Mouse (Mus musculus) forebrain, embryonic 10.5 days (tissue): ENCODE data around the gene Gm49387. TPM values are rescaled to one million over a fixed set of nuclear protein-coding genes. Genes with fewer than 3 reads are reported as not detected.

ENCODE experiments used
- DNase-seq: peaks from one replicate; pipeline ENCODE4 v3.0.0-alpha.2; 2017; ENCODE audit warnings: low spot score; ENCODE audit errors: extremely low spot score
- H3K27ac ChIP-seq: fragments of 300-500 bp; sonication (generic); 2 replicates; pipeline ENCODE4 v1.5.1; 2016; ENCODE audit warnings: mild to moderate bottlenecking
- H3K27me3 ChIP-seq: fragments of 300-500 bp; sonication (generic); 2 replicates; pipeline ENCODE4 v1.6.1; 2016; ENCODE audit warnings: mild to moderate bottlenecking; ENCODE audit not compliant: poor library complexity, severe bottlenecking
- H3K36me3 ChIP-seq: fragments of 300-500 bp; sonication (generic); replicated peaks from 2 replicates; pipeline ENCODE4 v1.6.1; 2016; ENCODE audit warnings: mild to moderate bottlenecking, moderate library complexity
- H3K4me1 ChIP-seq: fragments of 300-500 bp; sonication (generic); 2 replicates; pipeline ENCODE4 v1.6.1; 2016
- H3K4me3 ChIP-seq: fragments of 300-500 bp; sonication (generic); 2 replicates; pipeline ENCODE4 v1.5.1; 2016; ENCODE audit warnings: mild to moderate bottlenecking, moderate library complexity
- H3K9me3 ChIP-seq: fragments of 300-500 bp; sonication (generic); 2 replicates; pipeline ENCODE4 v1.6.1; 2016; ENCODE audit warnings: mild to moderate bottlenecking, moderate library complexity
- WGBS: fragments of 180-500 bp; shearing (Covaris S2); methylation state at CpG from one replicate; pipeline ENCODE4 v1.1.7; 2016; 5-methylcytosine and 5-hydroxymethylcytosine counted together
- polyA plus RNA-seq: library from polyadenylated mRNA; unstranded; fragments of >200 nt; fragmentation: Nextera tagmentation; extraction: Ambion mirVana; gene quantifications from 2 replicates; pipeline ENCODE4 v1.2.1, GENCODE M21; 2016

The Gm49387 gene
- polyA plus RNA-seq, 1 experiment from 2014 or later, result 0.10 TPM

- 75% methylated on average over 3 of the region's 3 CpGs for WGBS
- Histone ChIP-seq H3K4me3 (no peak overlapping the region), H3K4me1 (peaks cover 13% of the 10 kb centered on the region), H3K27ac (no peak overlapping the region), H3K9me3 (no peaks in the 10 kb centered on the region), H3K27me3 (no peaks in the 10 kb centered on the region), H3K36me3 (no peaks in the 10 kb centered on the region)
- DNase-seq, result no peak
Observed at GRCm38 (mm10) chr14:31644931-31645547, 4.4 kb upstream of the Gm49387 start.

- Histone ChIP-seq H3K4me3 (no peak overlapping the region), H3K4me1 (peaks cover 17% of the 10 kb centered on the region)
- WGBS, result 91% methylated on average over 5 of the region's 5 CpGs
Observed at GRCm38 (mm10) chr14:31644183-31644830, 3.6 kb upstream of the Gm49387 start.

GRCm38 (mm10) chr14:31641506-31642155 is 953 bp upstream of the Gm49387 start:
- Histone ChIP-seq H3K27ac (peak overlapping the region; percentile 90), H3K4me3 (peak overlapping the region; percentile 77), H3K36me3 (no peaks in the 10 kb centered on the region), H3K9me3 (no peaks in the 10 kb centered on the region), H3K4me1 (peaks cover 17% of the 10 kb centered on the region), H3K27me3 (no peaks in the 10 kb centered on the region)
- WGBS, result 76% methylated on average over 9 of the region's 9 CpGs
- no peak for DNase-seq

More at GRCm38 (mm10) chr14:31644183-31644830, 3.6 kb upstream of the Gm49387 start:
- no peak for DNase-seq
- no peak overlapping the region for H3K27ac ChIP-seq
- no peaks in the 10 kb centered on the region for H3K9me3 ChIP-seq
- no peaks in the 10 kb centered on the region for H3K36me3 ChIP-seq
- H3K27me3 ChIP-seq, result no peaks in the 10 kb centered on the region

GRCm38 (mm10) chr14:31640890-31641505 is 320 bp upstream of the Gm49387 start, which contains the start of the genes Btd and Hacl1:
Btd (plus strand) TSS chr14:31641028.
Hacl1 (minus strand) TSS chr14:31641286.
- peak; percentile 88 for DNase-seq
- Histone ChIP-seq H3K36me3 (no peaks in the 10 kb centered on the region), H3K4me1 (peaks cover 17% of the 10 kb centered on the region), H3K4me3 (peak within 1 kb of the TSS; percentile 77), H3K27me3 (no peaks in the 10 kb centered on the region), H3K27ac (peak within 1 kb of the TSS; percentile 90), H3K9me3 (no peaks in the 10 kb centered on the region)
- WGBS, result under 1% methylated on average over 30 of the region's 30 CpGs

- H3K9me3 ChIP-seq, result no peaks in the 10 kb centered on the region
- H3K36me3 ChIP-seq, result no peaks in the 10 kb centered on the region
- WGBS, result 63% methylated on average over 7 of the region's 7 CpGs
- H3K27ac ChIP-seq, result no peak overlapping the region
- no peaks in the 10 kb centered on the region for H3K27me3 ChIP-seq
- H3K4me1 ChIP-seq, result 0 out of 2 replicates have a peak, but pooled peaks cover 3% of the 10 kb centered on the region
- no peak for DNase-seq
- H3K4me3 ChIP-seq, result no peak overlapping the region
Observed at GRCm38 (mm10) chr14:31630677-31631076, 10.0 kb downstream of the Gm49387 start.

- no peaks in the 10 kb centered on the region for H3K9me3 ChIP-seq
- H3K27ac ChIP-seq, result no peak overlapping the region
- DNase-seq, result no peak
- WGBS, result 89% methylated on average over 12 of the region's 12 CpGs
- H3K4me1 ChIP-seq, result 0 out of 2 replicates have a peak, but pooled peaks cover 2% of the 10 kb centered on the region
- H3K27me3 ChIP-seq, result no peaks in the 10 kb centered on the region
- H3K36me3 ChIP-seq, result no peaks in the 10 kb centered on the region
- no peak overlapping the region for H3K4me3 ChIP-seq
Observed at GRCm38 (mm10) chr14:31622748-31623147, 17.9 kb downstream of the Gm49387 start.

GRCm38 (mm10) chr14:31620591-31621223 is 20.0 kb downstream of the Gm49387 start:
- no peaks in the 10 kb centered on the region for H3K36me3 ChIP-seq
- H3K27me3 ChIP-seq, result no peaks in the 10 kb centered on the region
- no peaks in the 10 kb centered on the region for H3K9me3 ChIP-seq
- 81% methylated on average over 9 of the region's 9 CpGs for WGBS
- H3K4me3 ChIP-seq, result no peak overlapping the region
- no peak for DNase-seq
- H3K27ac ChIP-seq, result no peak overlapping the region
- 0 out of 2 replicates have a peak, but pooled peaks cover 2% of the 10 kb centered on the region for H3K4me1 ChIP-seq

- Histone ChIP-seq H3K9me3 (no peaks in the 10 kb centered on the region), H3K4me1 (0 out of 2 replicates have a peak, but pooled peaks cover 2% of the 10 kb centered on the region), H3K36me3 (no peaks in the 10 kb centered on the region), H3K4me3 (no peak overlapping the region), H3K27me3 (no peaks in the 10 kb centered on the region), H3K27ac (no peak overlapping the region)
- no peak for DNase-seq
- WGBS, result 91% methylated on average over 3 of the region's 3 CpGs
Observed at GRCm38 (mm10) chr14:31617997-31618396, 22.7 kb downstream of the Gm49387 start.

GRCm38 (mm10) chr14:31617204-31617603 is 23.5 kb downstream of the Gm49387 start:
- H3K27ac ChIP-seq, result no peak overlapping the region
- H3K4me3 ChIP-seq, result no peak overlapping the region
- H3K36me3 ChIP-seq, result no peaks in the 10 kb centered on the region
- 90% methylated on average over 9 of the region's 9 CpGs for WGBS
- H3K9me3 ChIP-seq, result no peaks in the 10 kb centered on the region
- DNase-seq, result no peak
- 0 out of 2 replicates have a peak, but pooled peaks cover 2% of the 10 kb centered on the region for H3K4me1 ChIP-seq
- H3K27me3 ChIP-seq, result no peaks in the 10 kb centered on the region

GRCm38 (mm10) chr14:31613671-31614070 is 27.0 kb downstream of the Gm49387 start:
- Histone ChIP-seq H3K36me3 (no peaks in the 10 kb centered on the region), H3K9me3 (no peaks in the 10 kb centered on the region)

GRCm38 (mm10) chr14:31611986-31612385 is 28.7 kb downstream of the Gm49387 start:
- no peaks in the 10 kb centered on the region for H3K36me3 ChIP-seq
- H3K9me3 ChIP-seq, result no peaks in the 10 kb centered on the region
- no peaks in the 10 kb centered on the region for H3K4me1 ChIP-seq
- H3K27ac ChIP-seq, result no peak overlapping the region
- no peak for DNase-seq
- H3K4me3 ChIP-seq, result no peak overlapping the region
- H3K27me3 ChIP-seq, result no peaks in the 10 kb centered on the region
- WGBS, result 67% methylated on average over 4 of the region's 4 CpGs

More at GRCm38 (mm10) chr14:31613671-31614070, 27.0 kb downstream of the Gm49387 start:
- H3K4me3 ChIP-seq, result no peak overlapping the region
- WGBS, result 89% methylated on average over 5 of the region's 5 CpGs
- H3K4me1 ChIP-seq, result no peaks in the 10 kb centered on the region
- no peak overlapping the region for H3K27ac ChIP-seq
- H3K27me3 ChIP-seq, result no peaks in the 10 kb centered on the region
- DNase-seq, result no peak

- DNase-seq, result no peak
- H3K9me3 ChIP-seq, result no peaks in the 10 kb centered on the region
- H3K4me3 ChIP-seq, result no peak overlapping the region
- H3K36me3 ChIP-seq, result no peaks in the 10 kb centered on the region
- no peaks in the 10 kb centered on the region for H3K4me1 ChIP-seq
- H3K27ac ChIP-seq, result no peak overlapping the region
- WGBS, result 53% methylated on average over 6 of the region's 6 CpGs
- H3K27me3 ChIP-seq, result no peaks in the 10 kb centered on the region
Observed at GRCm38 (mm10) chr14:31605514-31605913, 35.2 kb downstream of the Gm49387 start.
